Mouse (Mus musculus): ENCODE data around the gene Fntb.

Gene Fntb

GRCm38 (mm10) chr12:76954698-76955423 lies 189.5 kb downstream of the Fntb start:
- no peak for DNase-seq (ENCODE audit: low read depth, low spot score)

GRCm38 (mm10) chr12:76957688-76958087 lies 192.3 kb downstream of the Fntb start:
- DNase-seq (ENCODE audit: low read depth, low spot score), result peak; percentile 87

DNA sequence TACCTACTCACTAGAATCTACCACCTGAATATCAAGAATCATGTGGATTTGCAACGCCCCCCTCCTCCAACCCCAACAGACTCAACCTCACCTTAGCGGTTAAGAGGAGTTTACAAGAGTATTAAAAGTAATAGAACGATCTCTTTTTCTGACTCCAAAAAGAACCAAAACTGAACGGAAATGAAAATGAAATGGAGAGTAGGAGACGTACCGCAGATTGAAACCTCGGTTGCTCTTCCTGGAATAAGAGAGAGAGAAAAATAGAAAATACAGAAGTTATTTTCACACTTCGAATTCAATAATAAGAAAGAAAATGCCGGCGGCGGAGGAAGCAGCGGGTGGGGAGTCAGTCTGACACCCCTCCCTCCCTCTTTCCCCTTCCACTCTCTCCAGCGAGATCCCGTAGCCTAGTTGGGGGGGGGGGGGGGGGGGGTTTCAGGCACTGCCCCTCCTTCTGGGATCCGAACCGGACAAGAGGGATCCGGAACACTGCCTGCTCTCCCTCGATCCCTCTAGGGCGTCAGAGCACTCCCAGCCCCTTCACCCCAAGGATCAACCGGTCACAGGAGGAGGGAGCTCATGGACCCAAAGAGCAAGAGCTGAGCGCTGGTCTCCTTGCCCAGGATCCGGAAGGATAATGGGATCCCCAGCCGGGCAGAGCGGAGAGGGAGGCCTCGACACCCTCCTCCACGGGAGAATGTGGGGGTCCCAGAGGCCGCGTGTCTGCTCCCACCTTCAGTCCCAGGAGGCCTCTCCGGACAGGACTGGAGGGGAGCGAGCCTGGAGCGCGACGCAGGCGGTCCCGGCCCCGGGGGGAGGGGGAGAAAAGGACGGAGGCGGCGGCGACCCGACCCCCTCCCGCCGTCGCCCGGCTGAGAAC lies 195.9 kb downstream of the Fntb start:
- peak; percentile 38 for DNase-seq (ENCODE audit: low read depth, low spot score)

DNA sequence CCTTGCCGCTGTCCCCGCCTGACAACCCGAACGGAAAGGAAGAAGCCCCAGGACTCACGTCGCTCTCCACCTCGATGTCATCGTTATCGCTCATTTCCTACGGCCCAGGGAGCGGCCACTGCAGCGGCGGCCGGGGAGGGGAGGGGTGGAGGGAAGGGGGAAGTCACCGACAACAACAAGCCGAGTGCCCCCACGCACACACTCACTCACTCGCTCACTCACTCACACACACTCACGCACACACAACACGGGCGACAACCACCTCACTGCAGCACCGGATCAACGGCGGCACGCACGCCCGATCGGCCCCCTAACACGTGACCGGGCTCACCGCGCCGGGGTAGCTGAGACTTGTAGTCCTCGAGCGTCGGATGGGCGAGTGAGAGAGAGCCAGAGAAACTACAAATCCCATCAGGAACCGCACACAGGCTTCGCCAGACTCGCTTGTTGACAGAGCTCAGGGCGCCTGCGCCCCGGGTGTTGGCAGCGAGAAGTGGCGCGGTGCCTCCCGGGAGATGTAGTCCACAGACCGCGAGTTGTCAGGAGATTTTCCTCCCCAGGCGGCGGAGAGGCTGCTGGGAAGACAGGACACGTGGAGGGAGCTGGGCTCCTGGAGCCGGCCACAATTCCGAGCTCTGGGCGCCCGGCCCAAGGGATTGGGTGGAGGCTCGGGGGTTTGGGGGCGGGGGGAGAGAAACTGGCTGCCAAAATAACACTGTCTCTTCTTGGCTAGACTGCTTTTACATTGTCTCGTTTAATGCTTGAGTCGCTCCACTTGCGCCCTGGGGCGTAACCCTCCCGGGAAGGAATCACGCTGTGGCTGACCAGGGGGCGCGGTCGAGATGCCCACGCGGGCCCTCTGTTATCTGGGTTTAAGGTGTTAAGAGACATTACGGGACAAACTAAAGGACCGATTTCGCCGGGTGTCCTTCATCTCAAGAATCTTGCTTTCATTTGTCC lies 196.8 kb downstream of the Fntb start, which contains the start of gene Max:
Gene Max (minus strand): TSS at position 270 of the 960 bp plus-strand sequence.
- peak; percentile 98 for DNase-seq (ENCODE audit: low read depth, low spot score)

- DNase-seq (ENCODE audit: low read depth, low spot score), result no peak
These were observed 199.7 kb downstream of the Fntb start for GRCm38 (mm10) chr12:76965089-76965488.

DNA sequence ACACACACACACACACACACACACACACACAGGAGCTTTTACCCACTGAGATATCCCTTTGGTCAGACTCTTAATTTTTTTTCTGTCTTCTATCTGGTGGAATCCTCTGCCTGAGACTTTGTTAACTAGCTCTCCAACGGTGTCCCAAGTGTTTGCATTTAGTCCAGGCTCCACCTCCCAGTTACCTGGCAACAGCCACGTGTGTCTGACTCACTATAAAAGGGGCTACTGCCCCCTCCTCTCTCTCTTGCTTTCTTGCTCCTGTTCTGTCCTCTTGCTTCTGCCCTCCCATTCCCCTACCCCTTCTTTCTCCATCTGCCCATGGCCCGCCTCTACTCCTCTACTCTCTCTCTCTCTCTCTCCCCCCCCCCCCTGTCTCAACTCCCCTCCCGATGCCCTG lies 200.5 kb downstream of the Fntb start:
- no peak for DNase-seq (ENCODE audit: low read depth, low spot score)

Data from A20 (cell line).